Mouse (Mus musculus) bone marrow macrophage, adult 2 months (primary cell): ENCODE results near the gene Fbxo6.

ENCODE experiments used
- CTCF ChIP-seq: IDR thresholded peaks from 2 replicates; pipeline ENCODE4 v1.5.1; 2012; ENCODE audit warnings: low read depth, mild to moderate bottlenecking, low read length, moderate library complexity
- POLR2A ChIP-seq: IDR thresholded peaks from 2 replicates; pipeline ENCODE4 v1.6.1; 2012; ENCODE audit warnings: mild to moderate bottlenecking, low read depth, low read length, borderline replicate concordance

DNA sequence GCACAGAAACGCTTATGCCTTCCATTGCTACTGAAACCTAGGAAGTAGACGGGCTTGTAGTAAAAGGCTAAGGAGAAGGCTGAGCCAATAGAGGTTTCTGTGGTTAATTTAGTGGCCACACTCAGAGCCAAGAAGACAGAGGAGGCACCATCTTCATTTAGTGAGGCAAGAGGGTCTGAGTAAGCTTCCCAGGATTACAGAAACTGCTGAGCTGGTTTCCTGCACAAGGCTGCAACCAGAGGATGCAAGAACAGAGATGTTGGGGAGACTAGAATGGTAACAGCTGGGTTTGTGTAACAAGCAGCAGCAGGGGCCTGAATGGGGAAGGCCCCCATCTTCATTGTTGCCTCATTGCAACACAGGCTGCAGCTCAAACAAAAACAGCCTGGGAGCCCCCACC lies 23.3 kb downstream of the Fbxo6 start:
- TF ChIP-seq POLR2A (no peak), CTCF (no peak)
